Mouse (Mus musculus) midbrain, embryonic 16.5 days (tissue): ENCODE measurements around the gene Colgalt2. TPM values are rescaled to one million over a fixed set of nuclear protein-coding genes. Genes with fewer than 3 reads are reported as not detected.

Source experiments
- ATAC-seq: fragments of 200-750 bp; cut with Nextera tagmentation; 2 replicates; pipeline ENCODE4 v1.8.0; 2017; ENCODE audit warnings: moderate TSS enrichment
- H3K27ac ChIP-seq: fragments of 300-500 bp; sonication (generic); 2 replicates; pipeline ENCODE4 v1.5.1; 2014; ENCODE audit warnings: mild to moderate bottlenecking, low read length, mixed read lengths
- H3K27me3 ChIP-seq: fragments of 300-500 bp; sonication (generic); 2 replicates; pipeline ENCODE4 v1.6.1; 2014; ENCODE audit warnings: low read depth, low read length, mixed read lengths; ENCODE audit not compliant: control insufficient read depth, insufficient read depth
- H3K36me3 ChIP-seq: fragments of 300-500 bp; sonication (generic); 2 replicates; pipeline ENCODE4 v1.6.1; 2014; ENCODE audit warnings: mild to moderate bottlenecking, low read length, moderate library complexity, mixed read lengths; ENCODE audit not compliant: control insufficient read depth, insufficient read depth
- H3K4me1 ChIP-seq: fragments of 300-500 bp; sonication (generic); 2 replicates; pipeline ENCODE4 v1.6.1; 2014; ENCODE audit warnings: mild to moderate bottlenecking, low read length, mixed read lengths; ENCODE audit not compliant: control insufficient read depth, insufficient read depth
- H3K4me2 ChIP-seq: fragments of 300-500 bp; sonication (generic); 2 replicates; pipeline ENCODE4 v1.6.1; 2014; ENCODE audit warnings: mild to moderate bottlenecking, low read length, mixed read lengths
- H3K4me3 ChIP-seq: fragments of 300-500 bp; sonication (generic); 2 replicates; pipeline ENCODE4 v1.5.1; 2014; ENCODE audit warnings: low read depth, mild to moderate bottlenecking, low read length, moderate library complexity, mixed read lengths
- H3K9ac ChIP-seq: fragments of 300-500 bp; sonication (generic); 2 replicates; pipeline ENCODE4 v1.6.1; 2014; ENCODE audit warnings: low read depth, low read length, mixed read lengths
- H3K9me3 ChIP-seq: fragments of 300-500 bp; sonication (generic); replicated peaks from 2 replicates; pipeline ENCODE4 v1.6.1; 2014; ENCODE audit warnings: mild to moderate bottlenecking, low read length, mixed read lengths; ENCODE audit not compliant: control insufficient read depth, poor library complexity, severe bottlenecking
- WGBS: fragments of 180-500 bp; shearing (Covaris S2); extraction: QIAGEN DNeasy Blood & Tissue Kit; methylation state at CpG from one replicate; pipeline ENCODE4 v1.1.7; 2014; 5-methylcytosine and 5-hydroxymethylcytosine counted together
- polyA plus RNA-seq: library from polyadenylated mRNA; unstranded; fragments of >200 nt; fragmentation: Nextera tagmentation; extraction: Ambion mirVana; gene quantifications from 2 replicates; pipeline ENCODE4 v1.2.1, GENCODE M21; 2015

Colgalt2 gene
- polyA plus RNA-seq, 1 experiment from 2014 or later, result 5.1 TPM

GRCm38 (mm10) chr1:152457596-152457995, 58.0 kb downstream of the Colgalt2 start:
- ATAC-seq, result no peak
- H3K9ac ChIP-seq, result no peak overlapping the region

GRCm38 (mm10) chr1:152458996-152459395, 59.4 kb downstream of the Colgalt2 start:
- H3K9ac ChIP-seq, result no peak overlapping the region
- H3K27me3 ChIP-seq, result no peaks in the 10 kb centered on the region
- no peak for ATAC-seq
- H3K4me3 ChIP-seq, result no peak overlapping the region
- no peaks in the 10 kb centered on the region for H3K9me3 ChIP-seq
- H3K4me2 ChIP-seq, result no peak overlapping the region
- no peak overlapping the region for H3K27ac ChIP-seq
- 85% methylated on average over 7 of the region's 7 CpGs for WGBS
- no peaks in the 10 kb centered on the region for H3K36me3 ChIP-seq
- H3K4me1 ChIP-seq, result peaks cover 11% of the 10 kb centered on the region

More at GRCm38 (mm10) chr1:152457596-152457995, 58.0 kb downstream of the Colgalt2 start:
- Histone ChIP-seq H3K9me3 (no peaks in the 10 kb centered on the region), H3K4me3 (no peak overlapping the region), H3K27ac (no peak overlapping the region), H3K27me3 (no peaks in the 10 kb centered on the region), H3K4me1 (peaks cover 11% of the 10 kb centered on the region), H3K4me2 (no peak overlapping the region), H3K36me3 (no peaks in the 10 kb centered on the region)
- 63% methylated on average over 5 of the region's 5 CpGs for WGBS

GRCm38 (mm10) chr1:152460931-152461330, 61.3 kb downstream of the Colgalt2 start:
- Histone ChIP-seq H3K4me1 (peaks cover 4% of the 10 kb centered on the region), H3K27ac (no peak overlapping the region), H3K36me3 (no peaks in the 10 kb centered on the region), H3K9ac (no peak overlapping the region), H3K4me2 (no peak overlapping the region), H3K4me3 (no peak overlapping the region), H3K27me3 (no peaks in the 10 kb centered on the region), H3K9me3 (no peaks in the 10 kb centered on the region)
- no peak for ATAC-seq
- WGBS, result 82% methylated on average over 3 of the region's 3 CpGs

- Histone ChIP-seq H3K9me3 (no peaks in the 10 kb centered on the region), H3K4me2 (no peak overlapping the region), H3K4me3 (no peak overlapping the region), H3K27me3 (no peaks in the 10 kb centered on the region), H3K4me1 (no peaks in the 10 kb centered on the region; the same call in 1 of the 2 replicates), H3K9ac (no peak overlapping the region), H3K27ac (peak overlapping the region; percentile 57), H3K36me3 (no peaks in the 10 kb centered on the region)
- WGBS, result 57% methylated on average over 3 of the region's 3 CpGs
- peak; percentile 58; the same call in 1 of the 2 replicates for ATAC-seq
Measured at GRCm38 (mm10) chr1:152461814-152462213, 62.2 kb downstream of the Colgalt2 start.

- Histone ChIP-seq H3K27me3 (no peaks in the 10 kb centered on the region), H3K27ac (peak overlapping the region; percentile 57), H3K9me3 (no peaks in the 10 kb centered on the region), H3K4me1 (no peaks in the 10 kb centered on the region; the same call in 1 of the 2 replicates), H3K4me3 (no peak overlapping the region), H3K9ac (no peak overlapping the region), H3K36me3 (no peaks in the 10 kb centered on the region), H3K4me2 (no peak overlapping the region)
- WGBS, result 88% methylated on average over 7 of the region's 7 CpGs
- ATAC-seq, result no peak
Measured at GRCm38 (mm10) chr1:152462348-152462747, 62.7 kb downstream of the Colgalt2 start.

GRCm38 (mm10) chr1:152466280-152466679, 66.7 kb downstream of the Colgalt2 start:
- Histone ChIP-seq H3K4me3 (no peak overlapping the region), H3K27me3 (no peaks in the 10 kb centered on the region), H3K4me2 (no peak overlapping the region), H3K36me3 (no peaks in the 10 kb centered on the region), H3K4me1 (peaks cover 3% of the 10 kb centered on the region; the same call in 1 of the 2 replicates), H3K27ac (0 out of 2 replicates have a peak overlapping the region, but pooled peaks have one; percentile 37), H3K9me3 (no peaks in the 10 kb centered on the region), H3K9ac (no peak overlapping the region)
- 54% methylated on average over 3 of the region's 3 CpGs for WGBS
- no peak for ATAC-seq

GRCm38 (mm10) chr1:152468443-152468842, 68.8 kb downstream of the Colgalt2 start:
- no peak overlapping the region for H3K4me3 ChIP-seq
- H3K9ac ChIP-seq, result no peak overlapping the region
- H3K9me3 ChIP-seq, result no peaks in the 10 kb centered on the region
- no peak overlapping the region; the same call in 1 of the 2 replicates for H3K4me2 ChIP-seq
- no peaks in the 10 kb centered on the region for H3K27me3 ChIP-seq
- no peaks in the 10 kb centered on the region for H3K36me3 ChIP-seq
- WGBS, result 20% methylated on average over 9 of the region's 9 CpGs
- ATAC-seq, result peak; percentile 73
- H3K27ac ChIP-seq, result peak overlapping the region; percentile 61
- H3K4me1 ChIP-seq, result peaks cover 3% of the 10 kb centered on the region; the same call in 1 of the 2 replicates

GRCm38 (mm10) chr1:152476126-152476525, 76.5 kb downstream of the Colgalt2 start:
- no peak overlapping the region for H3K4me2 ChIP-seq
- H3K27ac ChIP-seq, result no peak overlapping the region
- H3K9ac ChIP-seq, result no peak overlapping the region

GRCm38 (mm10) chr1:152490842-152491241, 91.2 kb downstream of the Colgalt2 start:
- Histone ChIP-seq H3K27me3 (no peaks in the 10 kb centered on the region), H3K4me3 (no peak overlapping the region), H3K4me1 (no peaks in the 10 kb centered on the region), H3K36me3 (no peaks in the 10 kb centered on the region), H3K4me2 (no peak overlapping the region), H3K27ac (no peak overlapping the region), H3K9me3 (no peaks in the 10 kb centered on the region), H3K9ac (no peak overlapping the region)
- no peak for ATAC-seq
- WGBS, result 96% methylated on average over 1 of the region's 1 CpGs

More at GRCm38 (mm10) chr1:152476126-152476525, 76.5 kb downstream of the Colgalt2 start:
- Histone ChIP-seq H3K36me3 (no peaks in the 10 kb centered on the region), H3K9me3 (no peaks in the 10 kb centered on the region), H3K27me3 (no peaks in the 10 kb centered on the region), H3K4me3 (no peak overlapping the region), H3K4me1 (no peaks in the 10 kb centered on the region)
- ATAC-seq, result no peak
- WGBS, result 90% methylated on average over 4 of the region's 4 CpGs
